Mouse (Mus musculus): Measurements from ENCODE around the gene BC048671.

DNA sequence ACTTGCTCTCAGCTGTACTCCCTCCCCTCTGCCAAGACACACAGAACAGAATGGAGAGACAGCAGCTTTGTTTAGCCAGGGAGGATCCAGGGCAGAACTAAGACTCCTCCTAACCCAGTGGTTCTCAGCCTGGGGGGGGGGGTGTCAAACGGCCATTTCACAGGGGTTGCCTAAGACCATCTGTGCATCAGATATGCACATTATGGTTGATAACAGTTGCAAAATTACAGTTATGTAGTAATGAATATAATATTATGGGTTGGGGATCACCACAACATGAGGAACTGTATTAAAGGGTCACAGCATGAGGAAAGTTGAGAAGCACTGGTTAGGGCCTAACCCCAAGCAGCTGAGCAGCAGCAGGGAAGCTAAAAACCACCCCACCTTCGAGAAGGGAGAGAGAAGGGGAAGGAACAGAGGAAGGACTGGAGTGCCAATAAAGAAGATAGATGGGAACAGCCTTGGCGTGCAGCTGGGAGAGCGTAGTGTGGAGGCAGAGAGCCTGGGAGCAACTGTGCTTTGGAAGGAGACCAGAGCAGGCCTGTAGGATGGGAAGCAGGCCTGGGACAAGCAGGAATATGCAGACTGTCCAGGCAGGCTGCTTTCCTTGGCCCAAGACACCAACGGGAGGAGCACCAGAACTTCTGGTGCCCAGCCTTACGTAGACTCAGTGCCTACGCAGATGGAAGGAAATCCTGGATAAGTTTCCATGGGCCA lies 18.6 kb downstream of the BC048671 start:
- TF ChIP-seq POLR2A (IDR thresholded peaks at IDR 0.05; ENCODE audit: low read depth, low read length): no peak
- TF ChIP-seq CTCF (IDR thresholded peaks at IDR 0.05; ENCODE audit: borderline replicate concordance, insufficient read depth, low read length): no peak
